Mouse (Mus musculus): ENCODE data around the gene Dand5. TPM values are rescaled to one million over a fixed set of nuclear protein-coding genes. Genes with fewer than 3 reads are reported as not detected.

The Dand5 gene
- polyA plus RNA-seq, 1 experiment, result 2.2 TPM

GRCm38 (mm10) chr8:84785506-84785755, 37.2 kb downstream of the Dand5 start:
- DNase-seq, result no peak
- no peaks in the 10 kb centered on the region for H3K4me1 ChIP-seq (replicated peaks; ENCODE audit: control insufficient read depth, insufficient read depth, low read length)
- peaks cover 7% of the 10 kb centered on the region; the same call in 1 of the 2 replicates for H3K27me3 ChIP-seq (ENCODE audit: control insufficient read depth, insufficient read depth, low read length)
- 89% methylated on average over 11 of the region's 11 CpGs for WGBS
- H3K36me3 ChIP-seq (ENCODE audit: control insufficient read depth, insufficient read depth, low read length), result no peaks in the 10 kb centered on the region
- TF ChIP-seq POLR2A (IDR thresholded peaks at IDR 0.05; ENCODE audit: control insufficient read depth, extremely low read depth, insufficient read depth, low read length, poor library complexity), result no peak
- TF ChIP-seq CTCF (IDR thresholded peaks at IDR 0.05; ENCODE audit: borderline replicate concordance, control insufficient read depth, extremely low read depth, insufficient read depth, low read length, poor library complexity), result no peak
- H3K4me3 ChIP-seq (ENCODE audit: control insufficient read depth, insufficient read depth, low read length), result no peak overlapping the region
- H3K27ac ChIP-seq (ENCODE audit: control insufficient read depth, insufficient read depth, low read length), result no peak overlapping the region

- H3K4me3 ChIP-seq (ENCODE audit: control insufficient read depth, insufficient read depth, low read length), result no peak overlapping the region
- H3K36me3 ChIP-seq (ENCODE audit: control insufficient read depth, insufficient read depth, low read length), result no peaks in the 10 kb centered on the region
- DNase-seq, result no peak
- no peaks in the 10 kb centered on the region for H3K4me1 ChIP-seq (replicated peaks; ENCODE audit: control insufficient read depth, insufficient read depth, low read length)
- no peak for TF ChIP-seq POLR2A (IDR thresholded peaks at IDR 0.05; ENCODE audit: control insufficient read depth, extremely low read depth, insufficient read depth, low read length, poor library complexity)
- no peak for TF ChIP-seq CTCF (IDR thresholded peaks at IDR 0.05; ENCODE audit: borderline replicate concordance, control insufficient read depth, extremely low read depth, insufficient read depth, low read length, poor library complexity)
- no peak overlapping the region for H3K27ac ChIP-seq (ENCODE audit: control insufficient read depth, insufficient read depth, low read length)
- WGBS, result 48% methylated on average over 48 of the region's 48 CpGs
- peaks cover 7% of the 10 kb centered on the region; the same call in 1 of the 2 replicates for H3K27me3 ChIP-seq (ENCODE audit: control insufficient read depth, insufficient read depth, low read length)
These were observed 37.7 kb downstream of the Dand5 start for GRCm38 (mm10) chr8:84784681-84785505.

GRCm38 (mm10) chr8:84783919-84784581, 38.6 kb downstream of the Dand5 start:
- peaks cover 7% of the 10 kb centered on the region; the same call in 1 of the 2 replicates for H3K27me3 ChIP-seq (ENCODE audit: control insufficient read depth, insufficient read depth, low read length)
- H3K4me3 ChIP-seq (ENCODE audit: control insufficient read depth, insufficient read depth, low read length), result no peak overlapping the region
- TF ChIP-seq POLR2A (IDR thresholded peaks at IDR 0.05; ENCODE audit: control insufficient read depth, extremely low read depth, insufficient read depth, low read length, poor library complexity) (no peak), CTCF (IDR thresholded peaks at IDR 0.05; ENCODE audit: borderline replicate concordance, control insufficient read depth, extremely low read depth, insufficient read depth, low read length, poor library complexity) (no peak)
- no peak overlapping the region for H3K27ac ChIP-seq (ENCODE audit: control insufficient read depth, insufficient read depth, low read length)
- WGBS, result 70% methylated on average over 33 of the region's 33 CpGs
- no peak for DNase-seq
- H3K4me1 ChIP-seq (replicated peaks; ENCODE audit: control insufficient read depth, insufficient read depth, low read length), result no peaks in the 10 kb centered on the region
- no peaks in the 10 kb centered on the region for H3K36me3 ChIP-seq (ENCODE audit: control insufficient read depth, insufficient read depth, low read length)

GRCm38 (mm10) chr8:84783198-84783918, 39.3 kb downstream of the Dand5 start:
- Histone ChIP-seq H3K27ac (ENCODE audit: control insufficient read depth, insufficient read depth, low read length) (no peak overlapping the region), H3K4me1 (replicated peaks; ENCODE audit: control insufficient read depth, insufficient read depth, low read length) (no peaks in the 10 kb centered on the region), H3K36me3 (ENCODE audit: control insufficient read depth, insufficient read depth, low read length) (no peaks in the 10 kb centered on the region), H3K27me3 (ENCODE audit: control insufficient read depth, insufficient read depth, low read length) (peaks cover 7% of the 10 kb centered on the region; the same call in 1 of the 2 replicates), H3K4me3 (ENCODE audit: control insufficient read depth, insufficient read depth, low read length) (no peak overlapping the region)
- TF ChIP-seq POLR2A (IDR thresholded peaks at IDR 0.05; ENCODE audit: control insufficient read depth, extremely low read depth, insufficient read depth, low read length, poor library complexity), result no peak
- TF ChIP-seq CTCF (IDR thresholded peaks at IDR 0.05; ENCODE audit: borderline replicate concordance, control insufficient read depth, extremely low read depth, insufficient read depth, low read length, poor library complexity), result no peak
- no peak for DNase-seq
- 89% methylated on average over 11 of the region's 11 CpGs for WGBS

GRCm38 (mm10) chr8:84782680-84783079, 39.9 kb downstream of the Dand5 start:
- TF ChIP-seq CTCF (IDR thresholded peaks at IDR 0.05; ENCODE audit: borderline replicate concordance, control insufficient read depth, extremely low read depth, insufficient read depth, low read length, poor library complexity) (no peak), POLR2A (IDR thresholded peaks at IDR 0.05; ENCODE audit: control insufficient read depth, extremely low read depth, insufficient read depth, low read length, poor library complexity) (no peak)
- no peak overlapping the region for H3K4me3 ChIP-seq (ENCODE audit: control insufficient read depth, insufficient read depth, low read length)
- no peaks in the 10 kb centered on the region for H3K4me1 ChIP-seq (replicated peaks; ENCODE audit: control insufficient read depth, insufficient read depth, low read length)
- H3K27me3 ChIP-seq (ENCODE audit: control insufficient read depth, insufficient read depth, low read length), result peaks cover 7% of the 10 kb centered on the region; the same call in 1 of the 2 replicates
- WGBS, result 89% methylated on average over 10 of the region's 10 CpGs
- DNase-seq, result no peak
- no peak overlapping the region for H3K27ac ChIP-seq (ENCODE audit: control insufficient read depth, insufficient read depth, low read length)
- no peaks in the 10 kb centered on the region for H3K36me3 ChIP-seq (ENCODE audit: control insufficient read depth, insufficient read depth, low read length)
